Mouse (Mus musculus) MEL (cell line): ENCODE measurements at regions not wholly inside any gene's neighbourhood (a gene's known extent, or its start where the extent isn't known, plus 50 kb on each side); places are given as distances from the start of the nearest gene placed in this dataset.

Experiments
- DNase-seq: peaks from one replicate; pipeline ENCODE4 v3.0.0; 2011; ENCODE audit warnings: low read depth, low spot score
- H3K27ac ChIP-seq: 2 replicates; pipeline ENCODE4 v1.5.1; 2012; ENCODE audit warnings: low read depth, mild to moderate bottlenecking, control low read depth, low read length, moderate library complexity; ENCODE audit not compliant: control insufficient read depth
- H3K27me3 ChIP-seq, 2 experiments: fragments of 150-350 bp in 1 of 2; sonication (generic) in 1 of 2; 2 replicates each; pipeline ENCODE4 v1.6.1; 2012; ENCODE audit warnings: low read length in 2 of 2, mild to moderate bottlenecking in 2 of 2, improper control_type of control experiment in 1 of 2, moderate library complexity in 1 of 2; ENCODE audit not compliant: insufficient read depth in 2 of 2, control insufficient read depth in 1 of 2
- H3K36me3 ChIP-seq, 2 experiments: 2 replicates each; pipeline ENCODE4 v1.6.1; 2012 to 2014; ENCODE audit warnings: low read length in 2 of 2, improper control_type of control experiment in 1 of 2, inconsistent platforms in 1 of 2, mild to moderate bottlenecking in 1 of 2; ENCODE audit not compliant: insufficient read depth in 2 of 2, control insufficient read depth in 1 of 2
- H3K4me1 ChIP-seq, 2 experiments: fragments of 150-350 bp in 1 of 2; sonication (generic) in 1 of 2; 2 replicates each; pipeline ENCODE4 v1.6.1; 2012; ENCODE audit warnings: low read length in 2 of 2, improper control_type of control experiment in 1 of 2, mild to moderate bottlenecking in 1 of 2; ENCODE audit not compliant: insufficient read depth in 2 of 2, control insufficient read depth in 1 of 2
- H3K4me3 ChIP-seq, 2 experiments: fragments of 150-350 bp in 1 of 2; sonication (generic) in 1 of 2; 2 replicates each; pipeline ENCODE4 v1.5.1; 2012; ENCODE audit warnings: low read depth in 2 of 2, low read length in 2 of 2, mild to moderate bottlenecking in 2 of 2, moderate library complexity in 2 of 2, control low read depth in 1 of 2, improper control_type of control experiment in 1 of 2; ENCODE audit not compliant: control insufficient read depth in 1 of 2, insufficient read depth in 1 of 2
- H3K79me2 ChIP-seq: 2 replicates; pipeline ENCODE4 v1.6.1; 2012; ENCODE audit warnings: mild to moderate bottlenecking, low read length, moderate library complexity; ENCODE audit not compliant: control insufficient read depth, poor library complexity, insufficient read depth
- H3K9ac ChIP-seq: 2 replicates; pipeline ENCODE4 v1.6.1; 2012; ENCODE audit warnings: low read depth, mild to moderate bottlenecking, control low read depth, low read length, moderate library complexity; ENCODE audit not compliant: control insufficient read depth, poor library complexity, severe bottlenecking
- H3K9me3 ChIP-seq: fragments of 150-350 bp; sonication (generic); replicated peaks from 2 replicates; pipeline ENCODE4 v1.6.1; 2012; ENCODE audit warnings: mild to moderate bottlenecking, low read length, improper control_type of control experiment, moderate library complexity; ENCODE audit not compliant: insufficient read depth
- CHD2 ChIP-seq: IDR thresholded peaks from 2 replicates; pipeline ENCODE4 v1.6.1; 2011; ENCODE audit warnings: low read length, improper control_type of control experiment
- CTCF ChIP-seq, 3 experiments: IDR thresholded peaks in 2 of 3; conservative IDR thresholded peaks in 1 of 3; 2 replicates each; pipeline ENCODE4 v1.5.1; 2011 to 2012; ENCODE audit warnings: low read length in 3 of 3, low read depth in 2 of 3, mild to moderate bottlenecking in 2 of 3, improper control_type of control experiment in 1 of 3, inconsistent platforms in 1 of 3, mixed read lengths in 1 of 3, moderate library complexity in 1 of 3; ENCODE audit not compliant: control insufficient read depth in 1 of 3, insufficient read depth in 1 of 3, poor library complexity in 1 of 3, severe bottlenecking in 1 of 3
- E2F4 ChIP-seq: IDR thresholded peaks from 2 replicates; pipeline ENCODE4 v1.6.1; 2011; ENCODE audit warnings: low read depth, low read length, improper control_type of control experiment, borderline replicate concordance
- ELF1 ChIP-seq: IDR thresholded peaks from 2 replicates; pipeline ENCODE4 v1.6.1; 2014; ENCODE audit warnings: low read depth, mild to moderate bottlenecking, inconsistent platforms, low read length, improper control_type of control experiment, moderate library complexity
- KAT2A ChIP-seq: conservative IDR thresholded peaks from 2 replicates; pipeline ENCODE4 v1.6.1; 2012; ENCODE audit warnings: low read depth, low read length, improper control_type of control experiment, inconsistent platforms
- MAFK ChIP-seq: IDR thresholded peaks from 2 replicates; pipeline ENCODE4 v1.6.1; 2011; ENCODE audit warnings: low read depth, mild to moderate bottlenecking, low read length, improper control_type of control experiment, borderline replicate concordance
- MEF2A ChIP-seq: IDR thresholded peaks from 2 replicates; pipeline ENCODE4 v1.6.1; 2014; ENCODE audit warnings: low read depth, mild to moderate bottlenecking, inconsistent platforms, low read length, improper control_type of control experiment; ENCODE audit not compliant: poor library complexity, insufficient replicate concordance, severe bottlenecking; ENCODE audit errors: extremely low read depth
- MYB ChIP-seq: IDR thresholded peaks from 2 replicates; pipeline ENCODE4 v1.6.1; 2011; ENCODE audit warnings: mild to moderate bottlenecking, low read depth, low read length, improper control_type of control experiment
- POLR2A ChIP-seq, 2 experiments: IDR thresholded peaks; 2 replicates each; pipeline ENCODE4 v1.6.1; 2011 to 2012; ENCODE audit warnings: low read length in 2 of 2, mild to moderate bottlenecking in 2 of 2, control low read depth in 1 of 2, improper control_type of control experiment in 1 of 2, low read depth in 1 of 2, moderate library complexity in 1 of 2; ENCODE audit not compliant: control insufficient read depth in 1 of 2, insufficient read depth in 1 of 2, poor library complexity in 1 of 2
- POLR2AphosphoS2 ChIP-seq: IDR thresholded peaks from 2 replicates; pipeline ENCODE4 v1.6.1; 2011; ENCODE audit warnings: low read length, improper control_type of control experiment
- POLR2AphosphoS5 ChIP-seq: IDR thresholded peaks from 2 replicates; pipeline ENCODE4 v1.6.1; 2012; ENCODE audit warnings: low read depth, borderline replicate concordance, mild to moderate bottlenecking, inconsistent platforms, low read length, moderate library complexity, mixed read lengths
- RCOR1 ChIP-seq: IDR thresholded peaks from 2 replicates; pipeline ENCODE4 v1.6.1; 2012; ENCODE audit warnings: low read depth, mild to moderate bottlenecking, inconsistent platforms, low read length, improper control_type of control experiment
- SIN3A ChIP-seq: IDR thresholded peaks from 2 replicates; pipeline ENCODE4 v1.6.1; 2012; ENCODE audit warnings: low read length, improper control_type of control experiment, inconsistent platforms
- TBP ChIP-seq: IDR thresholded peaks from 2 replicates; pipeline ENCODE4 v1.8.0; 2011; ENCODE audit warnings: low read depth, low read length, improper control_type of control experiment
- TCF12 ChIP-seq: IDR thresholded peaks from 2 replicates; pipeline ENCODE4 v1.6.1; 2014; ENCODE audit warnings: low read depth, mild to moderate bottlenecking, inconsistent platforms, low read length, improper control_type of control experiment, moderate library complexity
- USF2 ChIP-seq, 2 experiments: IDR thresholded peaks; 2 replicates each; pipeline ENCODE4 v1.6.1; 2011 to 2012; ENCODE audit warnings: improper control_type of control experiment in 2 of 2, low read length in 2 of 2, borderline replicate concordance in 1 of 2, inconsistent platforms in 1 of 2, low read depth in 1 of 2, mild to moderate bottlenecking in 1 of 2; ENCODE audit not compliant: insufficient read depth in 1 of 2
- ZC3H11A ChIP-seq: IDR thresholded peaks from 2 replicates; pipeline ENCODE4 v1.6.1; 2012; ENCODE audit warnings: low read depth, mild to moderate bottlenecking, inconsistent platforms, low read length, improper control_type of control experiment

DNA sequence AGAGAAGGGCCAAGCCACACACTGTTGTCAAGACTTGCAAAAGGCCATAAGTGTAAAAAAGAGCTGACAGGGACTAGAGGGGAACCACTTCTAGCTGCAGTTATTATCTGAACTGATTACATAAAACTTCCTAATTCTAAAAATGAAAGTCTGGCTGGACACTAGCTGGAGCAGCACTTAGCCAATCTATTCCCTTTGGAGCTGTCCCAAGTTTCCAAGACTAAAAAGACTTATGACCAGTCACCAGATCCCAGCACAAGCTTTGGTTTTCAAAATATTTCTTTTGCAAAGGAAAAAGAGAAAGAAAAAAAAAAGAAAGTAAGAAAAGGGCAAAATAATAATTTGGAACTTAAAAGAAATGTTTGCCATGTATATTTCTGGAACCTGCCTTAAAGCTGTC lies 217.6 kb upstream of the Gm9747 start:
- TF ChIP-seq POLR2AphosphoS5 (no peak), TCF12 (no peak), ZC3H11A (no peak), SIN3A (no peak), POLR2A (IDR thresholded peaks at IDR 0.05; ENCODE audit: control insufficient read depth in 1 of 2, insufficient read depth in 1 of 2, low read depth in 1 of 2, low read length in 2 of 2, poor library complexity in 1 of 2) (no peak), USF2 (IDR thresholded peaks at IDR 0.05; ENCODE audit: borderline replicate concordance in 1 of 2, insufficient read depth in 1 of 2, low read depth in 1 of 2, low read length in 2 of 2) (no peak), RCOR1 (no peak), ELF1 (no peak), KAT2A (no peak), MAFK (no peak), POLR2AphosphoS2 (no peak)
- Histone ChIP-seq H3K4me1 (no peaks in the 10 kb centered on the region), H3K9ac (no peak overlapping the region), H3K27ac (no peak overlapping the region), H3K9me3 (no peaks in the 10 kb centered on the region), H3K36me3 (no peaks in the 10 kb centered on the region), H3K27me3 (no peaks in the 10 kb centered on the region), H3K79me2 (no peaks in the 10 kb centered on the region), H3K4me3 (no peak overlapping the region)
- no peak for DNase-seq

DNA sequence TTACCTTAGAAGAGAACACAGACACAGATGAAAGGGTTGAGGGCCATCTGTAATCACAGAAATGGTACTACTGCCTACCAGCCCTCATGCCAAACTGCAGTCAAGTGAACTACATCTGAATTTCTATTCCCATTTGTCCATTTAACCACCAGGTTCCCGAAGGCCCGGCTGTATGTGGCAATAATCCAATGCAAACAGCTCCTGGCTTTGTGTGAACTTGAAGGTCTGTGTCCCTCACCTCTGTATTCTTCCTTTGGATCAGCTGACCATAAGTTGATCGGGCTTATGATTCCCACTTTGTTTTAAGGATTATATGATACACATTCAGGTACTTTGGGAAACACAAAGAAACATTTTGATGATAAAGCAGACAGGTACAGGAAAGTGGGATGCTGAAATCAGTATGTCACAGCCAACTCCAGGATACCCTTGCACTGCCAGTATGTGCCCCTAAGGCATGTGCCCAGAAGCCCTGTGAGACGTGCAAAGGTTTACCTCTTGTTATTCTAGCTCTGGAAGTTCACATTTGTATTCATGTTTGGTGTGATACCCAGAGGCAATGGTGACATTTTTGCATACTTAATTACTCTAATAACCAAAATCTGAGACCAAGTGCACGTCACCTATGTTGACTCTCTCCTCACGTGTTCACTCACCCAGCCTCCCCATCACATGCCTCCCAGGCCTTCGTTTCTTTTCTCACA lies 214.1 kb upstream of the Gm9747 start:
- no peaks in the 10 kb centered on the region for H3K9me3 ChIP-seq
- H3K79me2 ChIP-seq, result no peaks in the 10 kb centered on the region
- no peaks in the 10 kb centered on the region for H3K36me3 ChIP-seq
- H3K27ac ChIP-seq, result no peak overlapping the region
- no peak overlapping the region for H3K4me3 ChIP-seq
- TF ChIP-seq MAFK (no peak), MEF2A (no peak), MYB (no peak), KAT2A (no peak), CHD2 (no peak), CTCF (IDR thresholded peaks at IDR 0.05 in 2 of 3, conservative IDR thresholded peaks at IDR 0.05 in 1 of 3; ENCODE audit: control insufficient read depth in 1 of 3, insufficient read depth in 1 of 3, low read depth in 2 of 3, low read length in 3 of 3, poor library complexity in 1 of 3, severe bottlenecking in 1 of 3) (no peak), TCF12 (no peak), TBP (no peak), ELF1 (no peak), E2F4 (no peak)
- DNase-seq, result no peak
- no peaks in the 10 kb centered on the region for H3K27me3 ChIP-seq
- H3K9ac ChIP-seq, result no peak overlapping the region
- H3K4me1 ChIP-seq, result no peaks in the 10 kb centered on the region
